Mouse (Mus musculus) intestine, postnatal 0 days (tissue): ENCODE measurements around the gene Atxn1. TPM values are rescaled to one million over a fixed set of nuclear protein-coding genes. Genes with fewer than 3 reads are reported as not detected.

Experiments
- ATAC-seq: fragments of 200-750 bp; cut with Nextera tagmentation; 2 replicates; pipeline ENCODE4 v1.8.0; 2017; ENCODE audit warnings: mild to moderate bottlenecking, moderate TSS enrichment, moderate library complexity
- H3K27ac ChIP-seq: fragments of 300-500 bp; sonication (generic); 2 replicates; pipeline ENCODE4 v1.5.1; 2014; ENCODE audit warnings: mild to moderate bottlenecking, low read depth, low read length, moderate library complexity
- H3K27me3 ChIP-seq: fragments of 300-500 bp; sonication (generic); replicated peaks from 2 replicates; pipeline ENCODE4 v1.6.1; 2014; ENCODE audit warnings: low read length, mixed read lengths; ENCODE audit not compliant: control insufficient read depth, insufficient read depth
- H3K36me3 ChIP-seq: fragments of 300-500 bp; sonication (generic); 2 replicates; pipeline ENCODE4 v1.6.1; 2014; ENCODE audit warnings: mild to moderate bottlenecking, moderate library complexity; ENCODE audit not compliant: control insufficient read depth, insufficient read depth
- H3K4me1 ChIP-seq: fragments of 300-500 bp; sonication (generic); replicated peaks from 2 replicates; pipeline ENCODE4 v1.6.1; 2014; ENCODE audit warnings: antibody characterized with exemption, low read length, mixed read lengths; ENCODE audit not compliant: control insufficient read depth, insufficient read depth
- H3K4me2 ChIP-seq: fragments of 300-500 bp; sonication (generic); replicated peaks from 2 replicates; pipeline ENCODE4 v1.6.1; 2014; ENCODE audit warnings: low read depth, mild to moderate bottlenecking, moderate library complexity
- H3K4me3 ChIP-seq: fragments of 300-500 bp; sonication (generic); 2 replicates; pipeline ENCODE4 v1.5.1; 2014; ENCODE audit warnings: low read depth, low read length
- H3K9ac ChIP-seq: fragments of 300-500 bp; sonication (generic); 2 replicates; pipeline ENCODE4 v1.6.1; 2014; ENCODE audit warnings: mild to moderate bottlenecking, low read depth, low read length
- H3K9me3 ChIP-seq: fragments of 300-500 bp; sonication (generic); 2 replicates; pipeline ENCODE4 v1.6.1; 2016; ENCODE audit warnings: mixed run types; ENCODE audit not compliant: control insufficient read depth
- CTCF ChIP-seq: sonication (generic); IDR thresholded peaks from 2 replicates; pipeline ENCODE4 v1.5.1; 2016; ENCODE audit warnings: low read depth, mild to moderate bottlenecking, control low read depth, antibody characterized with exemption, moderate library complexity
- WGBS: fragments of 180-500 bp; shearing (Covaris S2); extraction: QIAGEN DNeasy Blood & Tissue Kit; methylation state at CpG from one replicate; pipeline ENCODE4 v1.1.7; 2014; 5-methylcytosine and 5-hydroxymethylcytosine counted together
- polyA plus RNA-seq: library from polyadenylated mRNA; unstranded; fragments of >200 nt; fragmentation: Nextera tagmentation; extraction: Ambion mirVana; gene quantifications from 2 replicates; pipeline ENCODE4 v1.2.1, GENCODE M21; 2015

The Atxn1 gene
- polyA plus RNA-seq, 1 experiment from 2014 or later: 6.1 TPM

- Histone ChIP-seq H3K4me1 (no peaks in the 10 kb centered on the region), H3K9me3 (no peaks in the 10 kb centered on the region), H3K4me2 (no peak overlapping the region), H3K4me3 (no peak overlapping the region), H3K36me3 (peaks cover 4% of the 10 kb centered on the region; the same call in 1 of the 2 replicates), H3K27ac (no peak overlapping the region), H3K9ac (no peak overlapping the region), H3K27me3 (no peaks in the 10 kb centered on the region)
- no peak for TF ChIP-seq CTCF
- WGBS: 42% methylated on average over 1 of the region's 1 CpGs
- no peak for ATAC-seq
These were observed 148.1 kb downstream of the Atxn1 start for GRCm38 (mm10) chr13:45816670-45817069.

DNA sequence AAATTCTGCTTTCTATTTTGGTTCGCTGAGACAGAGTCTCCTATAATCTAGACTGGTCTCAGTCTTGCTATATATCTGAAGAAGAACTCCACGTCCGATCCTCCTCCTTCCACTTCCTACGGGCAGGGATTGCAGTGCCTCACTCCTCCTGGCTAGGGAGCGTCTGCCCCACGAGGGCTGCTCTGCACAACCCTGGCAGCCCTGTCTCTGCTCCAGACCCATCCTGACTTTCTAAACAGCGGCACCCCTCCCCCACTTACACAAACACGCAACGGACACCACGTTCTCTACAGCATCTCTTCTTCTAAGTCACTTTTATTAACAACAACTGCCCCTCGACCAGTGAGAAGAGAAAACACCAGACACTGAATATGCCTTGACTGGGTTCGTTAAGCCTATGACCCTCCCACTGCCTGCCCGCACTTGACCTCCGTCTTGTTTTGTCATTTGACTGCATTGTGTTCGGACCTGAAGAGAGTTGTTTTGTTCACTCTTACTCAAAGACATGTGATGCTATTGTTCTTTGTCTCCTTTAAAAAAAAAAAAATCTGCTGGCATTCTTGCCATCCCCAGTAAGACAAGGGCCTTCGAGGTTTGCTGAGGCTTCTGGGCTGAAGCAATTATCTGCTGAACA, 154.9 kb downstream of the Atxn1 start:
- Histone ChIP-seq H3K9ac (no peak overlapping the region), H3K9me3 (no peaks in the 10 kb centered on the region), H3K36me3 (no peaks in the 10 kb centered on the region), H3K27ac (no peak overlapping the region), H3K27me3 (no peaks in the 10 kb centered on the region), H3K4me3 (no peak overlapping the region), H3K4me2 (peak overlapping the region; percentile 17; the same call in 1 of the 2 replicates), H3K4me1 (no peaks in the 10 kb centered on the region)
- no peak for TF ChIP-seq CTCF
- ATAC-seq: no peak
- 49% methylated on average over 16 of the region's 16 CpGs for WGBS

GRCm38 (mm10) chr13:45807593-45808043, 157.2 kb downstream of the Atxn1 start:
- Histone ChIP-seq H3K4me3 (no peak overlapping the region), H3K27ac (no peak overlapping the region), H3K4me2 (no peak overlapping the region), H3K27me3 (no peaks in the 10 kb centered on the region), H3K36me3 (no peaks in the 10 kb centered on the region), H3K9ac (no peak overlapping the region), H3K9me3 (no peaks in the 10 kb centered on the region), H3K4me1 (no peaks in the 10 kb centered on the region)
- 61% methylated on average over 18 of the region's 18 CpGs for WGBS
- ATAC-seq: no peak
- TF ChIP-seq CTCF: peak; percentile 79

- Histone ChIP-seq H3K4me1 (no peaks in the 10 kb centered on the region), H3K36me3 (no peaks in the 10 kb centered on the region), H3K27me3 (no peaks in the 10 kb centered on the region), H3K4me3 (no peak overlapping the region), H3K4me2 (no peak overlapping the region), H3K9ac (no peak overlapping the region), H3K27ac (no peak overlapping the region), H3K9me3 (no peaks in the 10 kb centered on the region)
- ATAC-seq: no peak
- 68% methylated on average over 18 of the region's 18 CpGs for WGBS
- TF ChIP-seq CTCF: no peak
These were observed 157.9 kb downstream of the Atxn1 start for GRCm38 (mm10) chr13:45806600-45807525.

DNA sequence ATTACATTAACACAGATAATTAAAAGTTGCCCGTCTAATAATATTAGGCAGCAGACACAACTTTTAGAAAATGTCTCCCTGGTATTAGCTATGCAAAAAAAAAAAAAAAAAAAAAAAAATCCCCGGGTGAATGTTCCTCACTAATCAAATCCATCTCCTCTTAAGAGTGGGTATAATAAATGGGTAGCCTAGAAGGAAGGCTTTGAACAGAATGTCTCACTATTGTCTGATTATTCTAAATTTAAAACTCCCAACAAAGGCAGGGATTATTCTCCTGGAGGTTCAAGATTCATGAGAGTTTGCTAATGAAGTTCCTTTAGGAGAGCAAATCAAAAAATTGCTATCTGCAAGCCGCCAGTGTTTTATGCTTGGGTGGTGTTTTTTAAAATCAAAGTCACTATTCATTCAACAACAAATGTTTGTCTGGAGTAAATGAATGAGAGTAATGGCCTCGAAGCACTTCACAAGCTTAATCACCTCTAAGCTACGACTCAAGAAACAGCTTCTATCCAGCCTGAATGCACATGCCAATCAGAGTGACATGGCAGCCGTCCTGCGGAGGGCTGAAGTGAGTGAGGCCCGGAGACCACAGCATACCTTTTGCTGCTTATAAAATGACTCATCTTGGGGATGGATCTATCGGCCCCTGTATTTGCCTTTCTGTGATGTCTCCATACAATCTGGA, 158.8 kb downstream of the Atxn1 start:
- WGBS: 55% methylated on average over 9 of the region's 9 CpGs
- no peak for TF ChIP-seq CTCF
- H3K27ac ChIP-seq: no peak overlapping the region
- H3K27me3 ChIP-seq: no peaks in the 10 kb centered on the region
- no peak for ATAC-seq
- no peaks in the 10 kb centered on the region for H3K9me3 ChIP-seq
- H3K4me2 ChIP-seq: no peak overlapping the region
- H3K4me1 ChIP-seq: no peaks in the 10 kb centered on the region
- no peaks in the 10 kb centered on the region for H3K36me3 ChIP-seq
- H3K4me3 ChIP-seq: no peak overlapping the region
- no peak overlapping the region for H3K9ac ChIP-seq
